Mouse (Mus musculus): ENCODE data around the gene Ackr2. TPM values are rescaled to one million over a fixed set of nuclear protein-coding genes. Genes with fewer than 3 reads are reported as not detected.

Ackr2 gene
- polyA plus RNA-seq, 2 experiments: 0.07 to 0.37 TPM

DNA sequence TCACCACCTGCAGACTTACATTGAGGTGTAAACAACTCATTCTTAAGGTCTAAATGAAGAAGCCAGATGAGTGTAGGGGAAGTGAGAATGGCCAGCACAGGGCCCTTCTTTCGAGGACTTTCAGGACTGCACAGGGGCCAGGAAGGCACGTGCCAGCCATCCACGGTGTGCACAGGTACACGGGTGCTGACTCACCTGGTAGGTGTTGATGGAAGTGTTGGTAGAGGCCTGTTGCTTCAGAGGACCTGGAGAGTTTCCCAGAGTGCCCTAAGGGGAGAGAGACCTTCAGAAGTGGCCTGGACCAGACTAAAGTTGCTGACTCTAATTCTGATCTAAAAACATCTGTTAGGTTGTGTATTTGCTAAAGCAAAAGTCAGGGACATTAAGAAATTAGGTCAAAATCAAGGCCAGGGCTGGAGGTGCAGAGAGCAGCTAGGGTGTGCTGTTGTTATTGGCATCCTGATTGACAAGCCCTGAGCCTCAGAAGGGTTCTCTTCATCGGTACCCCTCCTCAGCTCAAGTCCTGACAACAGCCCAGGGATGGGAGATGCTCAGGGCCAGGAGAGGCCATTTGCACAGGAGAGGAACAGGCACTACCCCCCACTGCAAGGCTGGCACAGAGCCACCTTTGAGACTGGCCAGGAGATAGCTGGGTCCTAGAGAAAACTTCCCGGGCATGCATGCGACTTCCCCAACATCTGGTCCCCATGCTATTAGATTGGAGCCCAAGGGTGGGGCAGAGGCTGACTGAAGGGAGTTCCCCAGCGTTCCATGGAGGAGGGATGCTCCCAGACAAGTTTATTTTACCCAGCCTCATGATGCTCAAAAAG is 5.5 kb downstream of the Ackr2 start:
- H3K9ac ChIP-seq (replicated peaks): no peak overlapping the region
- no peaks in the 10 kb centered on the region for H3K27me3 ChIP-seq (ENCODE audit: control insufficient read depth, insufficient read depth, low read length)
- no peaks in the 10 kb centered on the region for H3K36me3 ChIP-seq (replicated peaks; ENCODE audit: control insufficient read depth, insufficient read depth, low read depth)
- no peaks in the 10 kb centered on the region for H3K9me3 ChIP-seq (ENCODE audit: control insufficient read depth, low read length)
- peaks cover 0 to 4% of the 10 kb centered on the region in 2 experiments; a peak in 1 of 4 replicates for H3K4me1 ChIP-seq (replicated peaks; ENCODE audit: control insufficient read depth in 2 of 2, insufficient read depth in 2 of 2, low read length in 1 of 2)
- TF ChIP-seq CTCF (IDR thresholded peaks at IDR 0.05; ENCODE audit: low read depth) (no peak), EP300 (IDR thresholded peaks at IDR 0.05; ENCODE audit: low read depth) (no peak)
- DNase-seq (ENCODE audit: low read depth in 3 of 3, low spot score in 3 of 3): no peak
- H3K27ac ChIP-seq: no peak overlapping the region
- no peak for ATAC-seq (ENCODE audit: insufficient read depth)
- no peak overlapping the region for H3K4me3 ChIP-seq (ENCODE audit: insufficient read depth in 1 of 2, low read depth in 2 of 2, low read length in 2 of 2)
- WGBS (ENCODE audit: insufficient replicate concordance): 55% methylated on average over 8 of the region's 8 CpGs
- no peak overlapping the region for H3K4me2 ChIP-seq (ENCODE audit: low read depth)

DNA sequence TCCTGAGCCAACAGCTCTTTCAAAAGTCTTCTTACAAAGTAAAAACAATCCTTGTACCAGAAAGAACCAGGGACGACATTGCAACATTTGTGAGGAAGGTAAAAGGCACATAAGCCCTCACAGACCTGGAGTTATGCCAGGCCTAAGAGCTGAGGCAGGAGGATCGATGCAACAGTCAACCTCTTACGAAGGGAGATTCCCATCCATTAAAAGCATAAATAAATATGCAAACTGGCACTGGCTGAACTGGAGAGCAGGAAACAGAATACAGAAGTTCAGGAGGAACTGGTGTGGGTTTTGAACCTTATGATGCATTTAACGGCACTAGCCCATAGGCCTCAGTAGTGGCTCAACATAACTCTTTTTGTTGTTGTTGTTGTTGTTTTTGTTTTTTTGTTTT is 6.2 kb downstream of the Ackr2 start:
- TF ChIP-seq CTCF (IDR thresholded peaks at IDR 0.05; ENCODE audit: low read depth) (no peak), EP300 (IDR thresholded peaks at IDR 0.05; ENCODE audit: low read depth) (no peak)
- no peak overlapping the region for H3K4me3 ChIP-seq (ENCODE audit: insufficient read depth in 1 of 2, low read depth in 2 of 2, low read length in 2 of 2)
- H3K36me3 ChIP-seq (replicated peaks; ENCODE audit: control insufficient read depth, insufficient read depth, low read depth): no peaks in the 10 kb centered on the region
- H3K9me3 ChIP-seq (ENCODE audit: control insufficient read depth, low read length): no peaks in the 10 kb centered on the region
- H3K4me2 ChIP-seq (ENCODE audit: low read depth): no peak overlapping the region
- 51% methylated on average over 4 of the region's 4 CpGs for WGBS (ENCODE audit: insufficient replicate concordance)
- H3K27me3 ChIP-seq (ENCODE audit: control insufficient read depth, insufficient read depth, low read length): no peaks in the 10 kb centered on the region
- H3K4me1 ChIP-seq (replicated peaks; ENCODE audit: control insufficient read depth in 2 of 2, insufficient read depth in 2 of 2, low read length in 1 of 2): peaks cover 0 to 4% of the 10 kb centered on the region in 2 experiments; a peak in 1 of 4 replicates
- H3K27ac ChIP-seq: no peak overlapping the region
- H3K9ac ChIP-seq (replicated peaks): no peak overlapping the region
- no peak for DNase-seq (ENCODE audit: low read depth in 3 of 3, low spot score in 3 of 3)
- ATAC-seq (ENCODE audit: insufficient read depth): no peak

DNA sequence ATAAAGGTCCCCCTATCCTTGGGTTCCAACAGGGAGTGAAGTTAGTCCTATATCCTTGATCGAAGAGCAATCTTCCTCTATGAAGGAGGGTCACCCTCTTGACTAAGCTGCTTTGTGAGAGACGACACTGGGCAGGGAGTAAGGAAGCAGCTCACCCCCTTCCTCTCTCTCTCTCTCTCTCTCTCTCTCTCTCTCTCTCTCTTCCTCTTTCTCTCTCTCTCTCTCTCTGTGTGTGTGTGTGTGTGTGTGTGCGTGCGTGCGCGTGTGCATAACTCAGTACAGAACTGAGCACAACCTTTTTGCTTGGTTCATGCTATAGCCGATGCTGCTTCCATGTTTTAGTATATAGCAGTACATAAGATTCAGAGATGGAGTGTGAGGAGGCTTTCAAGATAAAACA is 6.8 kb downstream of the Ackr2 start:
- Histone ChIP-seq H3K9me3 (ENCODE audit: control insufficient read depth, low read length) (no peaks in the 10 kb centered on the region), H3K4me2 (ENCODE audit: low read depth) (no peak overlapping the region), H3K27ac (no peak overlapping the region), H3K4me3 (ENCODE audit: insufficient read depth in 1 of 2, low read depth in 2 of 2, low read length in 2 of 2) (no peak overlapping the region), H3K4me1 (replicated peaks; ENCODE audit: control insufficient read depth in 2 of 2, insufficient read depth in 2 of 2, low read length in 1 of 2) (peaks cover 0 to 4% of the 10 kb centered on the region in 2 experiments; a peak in 1 of 4 replicates), H3K27me3 (ENCODE audit: control insufficient read depth, insufficient read depth, low read length) (no peaks in the 10 kb centered on the region), H3K9ac (replicated peaks) (no peak overlapping the region), H3K36me3 (replicated peaks; ENCODE audit: control insufficient read depth, insufficient read depth, low read depth) (no peaks in the 10 kb centered on the region)
- WGBS (ENCODE audit: insufficient replicate concordance): 71% methylated on average over 7 of the region's 7 CpGs
- ATAC-seq (ENCODE audit: insufficient read depth) (no peak), DNase-seq (ENCODE audit: low read depth in 3 of 3, low spot score in 3 of 3) (no peak)
- TF ChIP-seq CTCF (IDR thresholded peaks at IDR 0.05; ENCODE audit: low read depth) (no peak), EP300 (IDR thresholded peaks at IDR 0.05; ENCODE audit: low read depth) (no peak)

DNA sequence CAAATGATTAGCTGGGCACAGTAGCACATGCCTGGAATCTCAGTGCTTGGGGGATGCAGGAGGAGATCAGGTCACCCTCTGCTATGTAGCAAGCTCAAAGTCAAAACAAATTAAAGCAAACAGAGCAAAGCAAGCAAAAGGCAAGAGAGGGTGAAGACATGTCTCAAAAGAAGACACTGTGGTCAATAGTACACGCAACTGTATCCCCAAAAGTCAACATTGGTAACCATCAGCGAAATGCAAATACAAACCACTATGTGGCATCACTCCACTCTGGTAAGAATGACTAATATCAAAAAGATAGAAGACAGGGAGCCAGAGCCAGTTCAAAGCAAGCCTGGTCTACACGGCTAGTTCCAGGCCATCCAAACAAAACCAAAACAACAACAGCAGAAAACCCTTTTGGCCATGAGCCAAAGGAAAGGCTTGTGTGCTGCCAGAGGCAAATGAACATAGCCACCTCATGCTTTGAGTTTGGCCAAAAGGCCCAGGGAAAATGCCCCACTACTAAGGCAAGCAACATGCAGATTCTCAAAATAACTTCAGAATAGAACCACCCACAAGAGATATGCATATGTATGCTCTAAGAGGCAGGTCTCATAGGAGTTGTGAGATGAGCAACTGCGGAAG is 7.5 kb downstream of the Ackr2 start:
- H3K4me3 ChIP-seq (ENCODE audit: insufficient read depth in 1 of 2, low read depth in 2 of 2, low read length in 2 of 2): no peak overlapping the region
- H3K27ac ChIP-seq: no peak overlapping the region
- 57% methylated on average over 4 of the region's 4 CpGs for WGBS (ENCODE audit: insufficient replicate concordance)
- H3K27me3 ChIP-seq (ENCODE audit: control insufficient read depth, insufficient read depth, low read length): no peaks in the 10 kb centered on the region
- DNase-seq (ENCODE audit: low read depth in 3 of 3, low spot score in 3 of 3): no peak
- no peak for ATAC-seq (ENCODE audit: insufficient read depth)
- peaks cover 0 to 4% of the 10 kb centered on the region in 2 experiments; a peak in 1 of 4 replicates for H3K4me1 ChIP-seq (replicated peaks; ENCODE audit: control insufficient read depth in 2 of 2, insufficient read depth in 2 of 2, low read length in 1 of 2)
- no peaks in the 10 kb centered on the region for H3K9me3 ChIP-seq (ENCODE audit: control insufficient read depth, low read length)
- no peak for TF ChIP-seq CTCF (IDR thresholded peaks at IDR 0.05; ENCODE audit: low read depth)
- TF ChIP-seq EP300 (IDR thresholded peaks at IDR 0.05; ENCODE audit: low read depth): no peak
- no peak overlapping the region for H3K9ac ChIP-seq (replicated peaks)
- H3K36me3 ChIP-seq (replicated peaks; ENCODE audit: control insufficient read depth, insufficient read depth, low read depth): no peaks in the 10 kb centered on the region
- H3K4me2 ChIP-seq (ENCODE audit: low read depth): no peak overlapping the region

DNA sequence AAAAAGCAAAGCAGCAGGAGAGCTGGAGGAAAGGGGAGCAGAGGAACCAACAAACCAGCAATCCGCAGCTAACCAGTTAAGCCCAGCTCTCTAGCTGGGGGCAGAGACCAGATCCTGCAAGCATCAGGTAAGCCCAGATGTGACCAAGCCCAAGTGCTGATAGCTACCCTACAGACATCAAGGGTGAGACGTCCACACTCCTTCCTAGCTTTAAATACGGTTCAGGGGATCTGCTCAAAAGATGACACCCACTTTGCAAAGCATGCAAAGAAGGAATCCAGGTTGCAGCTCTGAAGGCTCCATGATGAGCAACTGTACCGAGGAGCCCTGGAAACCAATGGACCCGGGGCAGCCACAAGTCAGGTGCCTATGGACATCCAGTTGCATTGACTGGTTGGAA is 8.3 kb downstream of the Ackr2 start:
- no peaks in the 10 kb centered on the region for H3K36me3 ChIP-seq (replicated peaks; ENCODE audit: control insufficient read depth, insufficient read depth, low read depth)
- no peaks in the 10 kb centered on the region for H3K27me3 ChIP-seq (ENCODE audit: control insufficient read depth, insufficient read depth, low read length)
- DNase-seq (ENCODE audit: low read depth in 3 of 3, low spot score in 3 of 3) (no peak), ATAC-seq (ENCODE audit: insufficient read depth) (no peak)
- no peak overlapping the region for H3K4me2 ChIP-seq (ENCODE audit: low read depth)
- no peak overlapping the region for H3K27ac ChIP-seq
- no peaks in the 10 kb centered on the region for H3K9me3 ChIP-seq (ENCODE audit: control insufficient read depth, low read length)
- no peak overlapping the region for H3K4me3 ChIP-seq (ENCODE audit: insufficient read depth in 1 of 2, low read depth in 2 of 2, low read length in 2 of 2)
- TF ChIP-seq CTCF (IDR thresholded peaks at IDR 0.05; ENCODE audit: low read depth): no peak
- no peak for TF ChIP-seq EP300 (IDR thresholded peaks at IDR 0.05; ENCODE audit: low read depth)
- no peak overlapping the region for H3K9ac ChIP-seq (replicated peaks)
- H3K4me1 ChIP-seq (replicated peaks; ENCODE audit: control insufficient read depth in 2 of 2, insufficient read depth in 2 of 2, low read length in 1 of 2): peaks cover 0 to 4% of the 10 kb centered on the region in 2 experiments; a peak in 1 of 4 replicates
- WGBS (ENCODE audit: insufficient replicate concordance): 56% methylated on average over 5 of the region's 5 CpGs

Data from liver, embryonic 14.5 days (tissue).